Mouse (Mus musculus) neural tube, embryonic 12.5 days (tissue): ENCODE results near the gene Adamts14. TPM values are rescaled to one million over a fixed set of nuclear protein-coding genes. Genes with fewer than 3 reads are reported as not detected.

Source experiments
- ATAC-seq: fragments of 200-750 bp; cut with Nextera tagmentation; 2 replicates; pipeline ENCODE4 v1.8.0; 2017; ENCODE audit warnings: low read depth, mild to moderate bottlenecking, moderate TSS enrichment, moderate library complexity; ENCODE audit not compliant: low FRiP score
- H3K27ac ChIP-seq: fragments of 300-500 bp; sonication (generic); 2 replicates; pipeline ENCODE4 v1.5.1; 2016
- H3K27me3 ChIP-seq: fragments of 300-500 bp; sonication (generic); replicated peaks from 2 replicates; pipeline ENCODE4 v1.6.1; 2016; ENCODE audit warnings: mild to moderate bottlenecking
- H3K36me3 ChIP-seq: fragments of 300-500 bp; sonication (generic); 2 replicates; pipeline ENCODE4 v1.6.1; 2016; ENCODE audit warnings: mild to moderate bottlenecking
- H3K4me1 ChIP-seq: fragments of 300-500 bp; sonication (generic); 2 replicates; pipeline ENCODE4 v1.6.1; 2016
- H3K4me2 ChIP-seq: fragments of 300-500 bp; sonication (generic); replicated peaks from 2 replicates; pipeline ENCODE4 v1.6.1; 2016; ENCODE audit warnings: mild to moderate bottlenecking
- H3K4me3 ChIP-seq: fragments of 300-500 bp; sonication (generic); 2 replicates; pipeline ENCODE4 v1.5.1; 2016
- H3K9ac ChIP-seq: fragments of 300-500 bp; sonication (generic); 2 replicates; pipeline ENCODE4 v1.6.1; 2016; ENCODE audit warnings: mild to moderate bottlenecking
- H3K9me3 ChIP-seq: fragments of 300-500 bp; sonication (generic); 2 replicates; pipeline ENCODE4 v1.6.1; 2016; ENCODE audit warnings: mild to moderate bottlenecking
- WGBS: fragments of 180-500 bp; shearing (Covaris S2); methylation state at CpG from one replicate; pipeline ENCODE4 v1.1.7; 2016; 5-methylcytosine and 5-hydroxymethylcytosine counted together
- polyA plus RNA-seq: library from polyadenylated mRNA; unstranded; fragments of >200 nt; fragmentation: Nextera tagmentation; extraction: Ambion mirVana; gene quantifications from 2 replicates; pipeline ENCODE4 v1.2.1, GENCODE M21; 2016

The Adamts14 gene
- polyA plus RNA-seq, 1 experiment from 2014 or later = 0.46 TPM

- H3K27me3 ChIP-seq = no peaks in the 10 kb centered on the region
- no peak overlapping the region for H3K27ac ChIP-seq
- WGBS = 93% methylated on average over 6 of the region's 6 CpGs
- H3K4me2 ChIP-seq = no peak overlapping the region
- no peak overlapping the region for H3K9ac ChIP-seq
- ATAC-seq = no peak
- no peak overlapping the region for H3K4me3 ChIP-seq
- peaks cover 7% of the 10 kb centered on the region; the same call in 1 of the 2 replicates for H3K4me1 ChIP-seq
- H3K9me3 ChIP-seq = no peaks in the 10 kb centered on the region
- no peaks in the 10 kb centered on the region for H3K36me3 ChIP-seq
Measured at GRCm38 (mm10) chr10:61246288-61246687, 26.9 kb downstream of the Adamts14 start.

DNA sequence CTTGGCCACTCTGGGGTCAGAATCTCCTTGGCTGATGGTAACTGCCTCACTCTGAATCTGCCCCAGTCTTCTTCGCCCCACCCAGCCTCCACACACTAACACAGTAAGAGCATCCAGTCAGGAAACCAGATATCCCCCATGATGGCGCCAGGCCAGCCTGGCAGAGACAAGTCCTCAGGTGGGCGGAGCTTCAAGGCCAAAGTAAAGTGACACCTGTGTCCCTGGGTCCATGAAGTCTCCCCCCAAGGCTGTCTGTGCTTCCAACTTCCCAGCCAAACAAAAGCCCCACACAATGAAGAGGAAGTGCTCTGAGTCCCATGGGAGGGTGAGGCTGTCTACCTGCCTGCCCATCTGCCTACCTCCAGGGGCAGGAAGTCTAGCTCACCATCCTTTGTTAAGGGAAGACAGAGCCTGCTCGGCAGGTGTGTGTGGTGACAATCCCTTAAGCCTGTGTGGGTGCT, 31.2 kb downstream of the Adamts14 start:
- WGBS = 67% methylated on average over 4 of the region's 4 CpGs
- no peak for ATAC-seq
- Histone ChIP-seq H3K4me3 (no peak overlapping the region), H3K27me3 (no peaks in the 10 kb centered on the region), H3K27ac (no peak overlapping the region), H3K9ac (no peak overlapping the region), H3K4me2 (no peak overlapping the region), H3K4me1 (no peaks in the 10 kb centered on the region), H3K9me3 (0 out of 2 replicates have a peak, but pooled peaks cover 5% of the 10 kb centered on the region), H3K36me3 (no peaks in the 10 kb centered on the region)

DNA sequence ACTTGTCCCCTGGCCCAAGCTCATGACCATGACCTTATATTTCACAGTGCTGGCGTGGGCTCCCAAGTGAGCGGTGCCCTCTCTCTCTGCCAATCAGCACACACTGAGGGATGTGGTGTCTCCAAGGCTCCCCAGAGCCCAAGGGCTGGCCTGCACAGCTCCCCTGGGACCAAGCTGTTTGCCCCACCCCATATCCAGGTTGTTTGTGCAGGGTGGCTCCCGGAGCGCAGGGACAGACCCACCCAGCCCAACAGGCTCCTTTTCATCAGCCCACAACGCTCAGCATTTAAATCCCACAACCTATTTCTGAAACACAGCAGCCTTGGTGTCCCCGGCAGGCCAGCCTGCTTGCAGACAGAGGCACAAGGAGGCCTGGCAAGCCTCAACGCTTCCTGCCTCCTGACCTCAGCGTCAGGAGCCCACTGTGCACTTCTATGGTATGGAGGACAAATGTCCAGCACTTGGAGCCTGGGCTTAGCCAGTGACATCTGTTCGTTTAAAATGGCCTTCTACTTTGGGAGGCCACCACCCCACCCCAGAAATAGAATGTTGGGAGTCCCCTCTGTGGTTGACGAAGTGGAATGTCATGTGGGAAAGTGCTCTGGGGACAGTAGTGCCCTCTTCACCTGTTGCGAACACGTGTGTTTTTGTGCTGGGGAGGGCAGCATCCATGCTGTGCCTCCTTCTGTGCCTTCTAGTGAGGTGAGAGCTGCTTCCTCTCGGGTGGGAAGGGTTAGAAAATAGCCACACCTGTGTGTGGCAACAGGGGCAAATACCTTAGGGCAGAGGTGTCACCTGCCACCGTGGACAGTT, 32.9 kb downstream of the Adamts14 start:
- Histone ChIP-seq H3K4me1 (no peaks in the 10 kb centered on the region), H3K27ac (no peak overlapping the region)
- 76% methylated on average over 14 of the region's 14 CpGs for WGBS

GRCm38 (mm10) chr10:61237391-61237785, 35.9 kb downstream of the Adamts14 start:
- no peaks in the 10 kb centered on the region for H3K4me1 ChIP-seq
- no peak overlapping the region for H3K4me2 ChIP-seq
- H3K9me3 ChIP-seq = 0 out of 2 replicates have a peak, but pooled peaks cover 5% of the 10 kb centered on the region
- H3K4me3 ChIP-seq = no peak overlapping the region
- ATAC-seq = no peak
- 78% methylated on average over 6 of the region's 6 CpGs for WGBS
- no peak overlapping the region for H3K27ac ChIP-seq
- H3K36me3 ChIP-seq = no peaks in the 10 kb centered on the region
- H3K27me3 ChIP-seq = no peaks in the 10 kb centered on the region
- H3K9ac ChIP-seq = no peak overlapping the region

More for the DNA sequence above, 32.9 kb downstream of the Adamts14 start:
- no peak for ATAC-seq
- Histone ChIP-seq H3K36me3 (no peaks in the 10 kb centered on the region), H3K4me3 (no peak overlapping the region), H3K9ac (no peak overlapping the region), H3K4me2 (no peak overlapping the region), H3K27me3 (no peaks in the 10 kb centered on the region), H3K9me3 (0 out of 2 replicates have a peak, but pooled peaks cover 5% of the 10 kb centered on the region)

- no peak overlapping the region for H3K4me3 ChIP-seq
- WGBS = 56% methylated on average over 4 of the region's 4 CpGs
- no peak for ATAC-seq
- no peaks in the 10 kb centered on the region for H3K4me1 ChIP-seq
- no peak overlapping the region for H3K4me2 ChIP-seq
- no peak overlapping the region for H3K27ac ChIP-seq
- H3K36me3 ChIP-seq = no peaks in the 10 kb centered on the region
- no peaks in the 10 kb centered on the region for H3K27me3 ChIP-seq
- H3K9me3 ChIP-seq = 0 out of 2 replicates have a peak, but pooled peaks cover 5% of the 10 kb centered on the region
- no peak overlapping the region for H3K9ac ChIP-seq
Measured at GRCm38 (mm10) chr10:61236683-61237390, 36.4 kb downstream of the Adamts14 start.

GRCm38 (mm10) chr10:61235677-61236267, 37.5 kb downstream of the Adamts14 start:
- ATAC-seq = no peak
- H3K9ac ChIP-seq = no peak overlapping the region
- H3K27ac ChIP-seq = no peak overlapping the region
- H3K27me3 ChIP-seq = no peaks in the 10 kb centered on the region
- 0 out of 2 replicates have a peak, but pooled peaks cover 5% of the 10 kb centered on the region for H3K9me3 ChIP-seq
- no peak overlapping the region for H3K4me3 ChIP-seq
- H3K36me3 ChIP-seq = no peaks in the 10 kb centered on the region
- no peaks in the 10 kb centered on the region for H3K4me1 ChIP-seq
- 90% methylated on average over 6 of the region's 6 CpGs for WGBS
- no peak overlapping the region for H3K4me2 ChIP-seq

GRCm38 (mm10) chr10:61234319-61234718, 38.9 kb downstream of the Adamts14 start:
- no peaks in the 10 kb centered on the region for H3K4me1 ChIP-seq
- ATAC-seq = no peak
- H3K27ac ChIP-seq = no peak overlapping the region
- no peak overlapping the region for H3K4me3 ChIP-seq
- H3K27me3 ChIP-seq = no peaks in the 10 kb centered on the region
- no peak overlapping the region for H3K9ac ChIP-seq
- 85% methylated on average over 4 of the region's 4 CpGs for WGBS
- 0 out of 2 replicates have a peak, but pooled peaks cover 5% of the 10 kb centered on the region for H3K9me3 ChIP-seq
- no peaks in the 10 kb centered on the region for H3K36me3 ChIP-seq
- H3K4me2 ChIP-seq = no peak overlapping the region

- no peak for ATAC-seq
- WGBS = 47% methylated on average over 7 of the region's 7 CpGs
- no peaks in the 10 kb centered on the region for H3K27me3 ChIP-seq
Measured at GRCm38 (mm10) chr10:61232858-61233567, 40.2 kb downstream of the Adamts14 start.

DNA sequence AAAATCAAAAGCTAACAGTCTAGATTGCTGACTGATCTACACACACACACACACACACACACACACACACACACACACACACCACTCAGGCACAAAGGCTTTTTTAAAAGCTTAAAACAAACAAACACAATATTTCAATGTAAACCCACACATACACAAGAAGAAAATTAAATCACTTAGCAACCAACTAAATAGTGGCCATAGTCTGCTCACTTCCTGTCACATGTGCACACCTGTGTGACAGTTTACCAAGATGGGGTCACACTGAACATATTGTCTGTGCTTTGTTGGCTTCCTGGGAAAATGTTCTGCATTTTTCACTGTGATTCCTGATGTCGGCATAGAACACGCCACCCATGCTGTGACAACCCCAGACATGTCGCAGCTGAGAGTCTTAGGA, 41.5 kb downstream of the Adamts14 start:
- Histone ChIP-seq H3K4me1 (no peaks in the 10 kb centered on the region), H3K36me3 (no peaks in the 10 kb centered on the region), H3K4me2 (no peak overlapping the region), H3K4me3 (no peak overlapping the region), H3K27me3 (no peaks in the 10 kb centered on the region), H3K9me3 (no peaks in the 10 kb centered on the region), H3K9ac (no peak overlapping the region), H3K27ac (no peak overlapping the region)
- ATAC-seq = no peak
- 83% methylated on average over 3 of the region's 3 CpGs for WGBS

More at GRCm38 (mm10) chr10:61232858-61233567, 40.2 kb downstream of the Adamts14 start:
- Histone ChIP-seq H3K4me1 (no peaks in the 10 kb centered on the region), H3K9me3 (no peaks in the 10 kb centered on the region), H3K9ac (no peak overlapping the region), H3K27ac (no peak overlapping the region), H3K36me3 (no peaks in the 10 kb centered on the region), H3K4me2 (no peak overlapping the region), H3K4me3 (no peak overlapping the region)

GRCm38 (mm10) chr10:61226784-61227396, 46.3 kb downstream of the Adamts14 start:
- no peak overlapping the region for H3K9ac ChIP-seq
- H3K27me3 ChIP-seq = no peaks in the 10 kb centered on the region
- H3K4me2 ChIP-seq = no peak overlapping the region
- H3K36me3 ChIP-seq = no peaks in the 10 kb centered on the region
- WGBS = 63% methylated on average over 4 of the region's 4 CpGs
- no peak for ATAC-seq
- H3K27ac ChIP-seq = no peak overlapping the region
- no peak overlapping the region for H3K4me3 ChIP-seq
- no peaks in the 10 kb centered on the region for H3K4me1 ChIP-seq
- H3K9me3 ChIP-seq = no peaks in the 10 kb centered on the region

- 69% methylated on average over 5 of the region's 5 CpGs for WGBS
- no peak for ATAC-seq
- H3K4me2 ChIP-seq = no peak overlapping the region
Measured at GRCm38 (mm10) chr10:61225694-61226093, 47.5 kb downstream of the Adamts14 start.

More at GRCm38 (mm10) chr10:61225694-61226093, 47.5 kb downstream of the Adamts14 start:
- Histone ChIP-seq H3K4me1 (no peaks in the 10 kb centered on the region), H3K27ac (no peak overlapping the region), H3K36me3 (no peaks in the 10 kb centered on the region), H3K9me3 (no peaks in the 10 kb centered on the region), H3K9ac (no peak overlapping the region), H3K27me3 (no peaks in the 10 kb centered on the region), H3K4me3 (no peak overlapping the region)
